Mouse (Mus musculus) erythroblast, embryonic 14.5 days (primary cell): ENCODE data around the gene Napepld.

Experiments
- GATA1 ChIP-seq: IDR thresholded peaks from 2 replicates; pipeline ENCODE4 v1.6.1; 2012; ENCODE audit warnings: low read length, inconsistent platforms, mixed read lengths
- TAL1 ChIP-seq: IDR thresholded peaks from 3 replicates; pipeline ENCODE4 v1.6.1; 2012; ENCODE audit warnings: low read length, inconsistent platforms, mixed read lengths

DNA sequence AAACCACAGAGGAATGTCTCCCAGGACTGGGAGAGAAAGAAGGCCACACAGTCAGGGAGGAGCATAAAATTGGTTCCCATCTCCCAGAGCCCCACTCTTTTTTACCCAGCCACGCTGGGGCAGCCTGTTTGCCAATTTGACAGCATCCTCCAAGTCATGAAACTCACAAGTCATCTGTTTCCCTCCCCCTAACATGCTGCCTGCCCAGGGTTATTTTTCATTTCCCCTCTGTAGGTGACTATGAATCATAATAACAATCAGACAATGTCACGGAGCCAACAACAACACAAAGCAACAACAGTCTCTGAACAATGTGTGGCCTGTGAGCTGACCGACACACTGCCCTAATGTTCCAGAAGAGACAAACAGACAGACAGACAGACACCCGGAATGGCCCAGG lies 21.2 kb downstream of the Napepld start:
- TF ChIP-seq GATA1 (no peak), TAL1 (no peak)
